Mouse (Mus musculus) intestine, embryonic 16.5 days (tissue): Measurements from ENCODE around the gene Gm10160. TPM values are rescaled to one million over a fixed set of nuclear protein-coding genes. Genes with fewer than 3 reads are reported as not detected.

ENCODE experiments used
- ATAC-seq: fragments of 200-750 bp; cut with Nextera tagmentation; 2 replicates; pipeline ENCODE4 v1.8.0; 2017; ENCODE audit warnings: moderate TSS enrichment, moderate library complexity
- H3K27ac ChIP-seq: fragments of 300-500 bp; sonication (generic); 2 replicates; pipeline ENCODE4 v1.5.1; 2014; ENCODE audit warnings: mild to moderate bottlenecking, low read length
- H3K27me3 ChIP-seq: fragments of 300-500 bp; sonication (generic); replicated peaks from 2 replicates; pipeline ENCODE4 v1.6.1; 2014; ENCODE audit warnings: low read length, control low read depth, mixed read lengths; ENCODE audit not compliant: control insufficient read depth, insufficient read depth
- H3K36me3 ChIP-seq: fragments of 300-500 bp; sonication (generic); 2 replicates; pipeline ENCODE4 v1.6.1; 2014; ENCODE audit warnings: low read length, control low read depth; ENCODE audit not compliant: control insufficient read depth, insufficient read depth
- H3K4me1 ChIP-seq: fragments of 300-500 bp; sonication (generic); 2 replicates; pipeline ENCODE4 v1.6.1; 2014; ENCODE audit warnings: low read length, control low read depth, mixed read lengths; ENCODE audit not compliant: control insufficient read depth, insufficient read depth
- H3K4me2 ChIP-seq: fragments of 300-500 bp; sonication (generic); 2 replicates; pipeline ENCODE4 v1.6.1; 2014; ENCODE audit warnings: low read depth, low read length, control low read depth
- H3K4me3 ChIP-seq: fragments of 300-500 bp; sonication (generic); 2 replicates; pipeline ENCODE4 v1.5.1; 2014; ENCODE audit warnings: mild to moderate bottlenecking, low read length
- H3K9ac ChIP-seq: fragments of 300-500 bp; sonication (generic); 2 replicates; pipeline ENCODE4 v1.6.1; 2014; ENCODE audit warnings: low read depth, low read length
- H3K9me3 ChIP-seq: fragments of 300-500 bp; sonication (generic); 2 replicates; pipeline ENCODE4 v1.6.1; 2016; ENCODE audit warnings: low read length, control low read depth; ENCODE audit not compliant: control insufficient read depth
- WGBS: fragments of 180-500 bp; shearing (Covaris S2); extraction: QIAGEN DNeasy Blood & Tissue Kit; methylation state at CpG from one replicate; pipeline ENCODE4 v1.1.7; 2014; 5-methylcytosine and 5-hydroxymethylcytosine counted together
- polyA plus RNA-seq: library from polyadenylated mRNA; unstranded; fragments of >200 nt; fragmentation: Nextera tagmentation; extraction: Ambion mirVana; gene quantifications from 2 replicates; pipeline ENCODE4 v1.2.1, GENCODE M21; 2015

Gene Gm10160
- polyA plus RNA-seq, 1 experiment from 2014 or later = not detected

GRCm38 (mm10) chr7:81849214-81849613 is 6.4 kb downstream of the Gm10160 start:
- Histone ChIP-seq H3K27ac (no peak overlapping the region), H3K9me3 (no peaks in the 10 kb centered on the region), H3K9ac (no peak overlapping the region), H3K4me2 (no peak overlapping the region), H3K27me3 (no peaks in the 10 kb centered on the region), H3K4me1 (no peaks in the 10 kb centered on the region), H3K36me3 (no peaks in the 10 kb centered on the region), H3K4me3 (no peak overlapping the region)
- ATAC-seq = no peak
- 84% methylated on average over 5 of the region's 5 CpGs for WGBS

DNA sequence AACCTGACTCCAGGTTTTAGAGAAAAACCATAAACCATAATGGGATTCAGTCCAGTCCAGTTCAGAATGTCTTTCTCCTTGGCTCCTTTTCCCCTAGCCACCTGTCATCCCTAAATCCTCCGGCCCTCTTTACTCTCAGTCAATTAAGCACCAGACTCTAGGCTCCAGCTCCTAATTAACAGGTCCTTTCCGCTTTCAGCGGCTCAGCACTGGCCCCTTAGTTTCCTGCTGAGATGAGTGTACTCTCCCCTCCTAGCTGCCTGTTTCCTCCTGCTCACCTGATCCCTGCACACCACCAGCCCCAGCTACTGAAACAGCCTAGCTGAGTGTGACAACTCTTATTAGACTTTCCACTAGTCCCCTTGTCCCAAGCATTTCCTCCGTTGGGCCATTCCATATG is 7.8 kb downstream of the Gm10160 start:
- no peaks in the 10 kb centered on the region for H3K4me1 ChIP-seq
- no peak overlapping the region for H3K9ac ChIP-seq
- WGBS = 51% methylated on average over 4 of the region's 4 CpGs
- H3K4me2 ChIP-seq = no peak overlapping the region
- no peak overlapping the region for H3K4me3 ChIP-seq
- no peaks in the 10 kb centered on the region for H3K9me3 ChIP-seq
- ATAC-seq = no peak
- no peaks in the 10 kb centered on the region for H3K27me3 ChIP-seq
- H3K36me3 ChIP-seq = no peaks in the 10 kb centered on the region
- H3K27ac ChIP-seq = no peak overlapping the region

GRCm38 (mm10) chr7:81847010-81847409 is 8.6 kb downstream of the Gm10160 start:
- no peak for ATAC-seq

GRCm38 (mm10) chr7:81846008-81846407 is 9.6 kb downstream of the Gm10160 start:
- WGBS = 54% methylated on average over 8 of the region's 8 CpGs
- no peak for ATAC-seq
- Histone ChIP-seq H3K27ac (no peak overlapping the region), H3K36me3 (no peaks in the 10 kb centered on the region), H3K4me2 (no peak overlapping the region), H3K27me3 (no peaks in the 10 kb centered on the region), H3K9me3 (no peaks in the 10 kb centered on the region), H3K9ac (no peak overlapping the region), H3K4me3 (no peak overlapping the region), H3K4me1 (no peaks in the 10 kb centered on the region)

More at GRCm38 (mm10) chr7:81847010-81847409, 8.6 kb downstream of the Gm10160 start:
- WGBS = 38% methylated on average over 8 of the region's 8 CpGs
- Histone ChIP-seq H3K27ac (no peak overlapping the region), H3K36me3 (no peaks in the 10 kb centered on the region), H3K4me1 (no peaks in the 10 kb centered on the region), H3K27me3 (no peaks in the 10 kb centered on the region), H3K9me3 (no peaks in the 10 kb centered on the region), H3K4me3 (no peak overlapping the region), H3K9ac (no peak overlapping the region), H3K4me2 (no peak overlapping the region)

GRCm38 (mm10) chr7:81845313-81845712 is 10.3 kb downstream of the Gm10160 start:
- no peaks in the 10 kb centered on the region for H3K27me3 ChIP-seq
- no peak for ATAC-seq

DNA sequence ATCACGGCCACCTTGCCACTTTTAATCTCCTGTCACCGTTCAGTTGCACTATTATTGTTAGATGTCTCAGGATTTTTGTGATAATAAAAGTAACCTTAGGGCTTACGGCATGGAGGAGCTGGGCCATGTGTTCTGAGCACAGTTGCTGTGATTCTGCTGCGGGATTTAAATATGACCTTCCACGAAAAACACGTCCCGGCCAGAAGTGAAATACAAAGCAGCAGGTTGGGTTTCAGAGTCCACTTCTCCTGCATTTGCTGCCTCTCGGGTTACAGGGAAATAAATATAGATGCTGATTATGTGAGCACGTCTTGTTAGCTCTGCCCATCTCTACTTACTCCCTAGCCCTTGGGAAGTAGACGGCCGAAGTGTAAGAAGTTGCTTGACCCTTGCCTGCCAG is 10.8 kb downstream of the Gm10160 start:
- Histone ChIP-seq H3K27ac (no peak overlapping the region), H3K4me2 (no peak overlapping the region), H3K27me3 (no peaks in the 10 kb centered on the region), H3K4me1 (no peaks in the 10 kb centered on the region), H3K9ac (no peak overlapping the region), H3K4me3 (no peak overlapping the region), H3K36me3 (no peaks in the 10 kb centered on the region), H3K9me3 (no peaks in the 10 kb centered on the region)
- 74% methylated on average over 11 of the region's 11 CpGs for WGBS
- ATAC-seq = no peak

More at GRCm38 (mm10) chr7:81845313-81845712, 10.3 kb downstream of the Gm10160 start:
- no peak overlapping the region for H3K9ac ChIP-seq
- H3K27ac ChIP-seq = no peak overlapping the region
- H3K4me2 ChIP-seq = no peak overlapping the region
- no peaks in the 10 kb centered on the region for H3K4me1 ChIP-seq
- H3K9me3 ChIP-seq = no peaks in the 10 kb centered on the region
- no peaks in the 10 kb centered on the region for H3K36me3 ChIP-seq
- WGBS = 66% methylated on average over 3 of the region's 3 CpGs
- H3K4me3 ChIP-seq = no peak overlapping the region

GRCm38 (mm10) chr7:81843903-81844302 is 11.7 kb downstream of the Gm10160 start:
- H3K36me3 ChIP-seq = no peaks in the 10 kb centered on the region
- H3K9ac ChIP-seq = no peak overlapping the region
- H3K4me1 ChIP-seq = no peaks in the 10 kb centered on the region
- H3K4me2 ChIP-seq = no peak overlapping the region
- ATAC-seq = no peak
- H3K27ac ChIP-seq = no peak overlapping the region
- H3K9me3 ChIP-seq = no peaks in the 10 kb centered on the region
- H3K27me3 ChIP-seq = no peaks in the 10 kb centered on the region
- no peak overlapping the region for H3K4me3 ChIP-seq
- 88% methylated on average over 8 of the region's 8 CpGs for WGBS

DNA sequence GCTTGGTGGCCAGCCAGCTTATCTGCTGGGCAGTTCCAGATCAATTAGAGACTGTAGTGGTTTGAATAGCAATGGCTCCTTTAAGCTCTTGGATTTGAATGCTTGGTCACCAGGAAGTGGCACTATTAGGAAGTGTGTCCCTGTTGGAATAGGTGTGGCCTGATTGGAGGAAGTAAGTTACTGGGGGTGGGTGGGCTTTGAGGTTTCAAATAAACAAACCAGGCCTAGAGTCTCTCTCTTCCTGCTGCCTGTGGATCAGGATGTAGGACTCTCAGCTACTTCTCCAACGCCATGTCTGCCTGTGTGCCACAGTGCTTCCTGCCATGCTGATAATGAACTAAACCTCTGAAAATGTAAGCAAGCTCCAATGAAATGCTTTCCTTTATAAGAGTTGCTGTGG is 12.6 kb downstream of the Gm10160 start:
- Histone ChIP-seq H3K36me3 (no peaks in the 10 kb centered on the region), H3K4me1 (no peaks in the 10 kb centered on the region), H3K27ac (no peak overlapping the region), H3K4me2 (no peak overlapping the region), H3K9me3 (no peaks in the 10 kb centered on the region), H3K9ac (no peak overlapping the region), H3K4me3 (no peak overlapping the region), H3K27me3 (no peaks in the 10 kb centered on the region)
- no peak for ATAC-seq
- WGBS = 58% methylated on average over 1 of the region's 1 CpGs

DNA sequence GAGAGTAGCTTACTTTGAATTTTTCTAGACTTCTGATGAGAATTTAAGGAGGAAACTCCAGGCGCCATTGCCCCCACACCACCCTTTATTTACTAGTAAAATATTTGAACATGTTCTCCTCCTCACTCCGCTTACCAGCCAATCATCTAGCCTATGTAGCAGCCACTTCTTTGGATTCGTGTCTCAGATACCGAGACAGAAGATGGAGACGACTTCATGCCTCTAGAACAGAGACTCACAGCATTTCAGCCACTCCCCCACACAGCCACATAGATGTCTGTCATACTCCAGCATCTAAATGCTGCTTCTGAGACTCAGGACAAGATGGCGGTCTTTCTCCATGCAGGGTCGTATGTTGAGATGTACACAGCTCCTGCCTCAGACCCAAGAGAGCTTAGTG is 13.5 kb downstream of the Gm10160 start:
- Histone ChIP-seq H3K27ac (no peak overlapping the region), H3K9ac (no peak overlapping the region), H3K4me2 (no peak overlapping the region), H3K27me3 (no peaks in the 10 kb centered on the region), H3K4me3 (no peak overlapping the region), H3K36me3 (no peaks in the 10 kb centered on the region), H3K4me1 (no peaks in the 10 kb centered on the region), H3K9me3 (no peaks in the 10 kb centered on the region)
- 87% methylated on average over 7 of the region's 7 CpGs for WGBS
- no peak for ATAC-seq

GRCm38 (mm10) chr7:81841439-81841838 is 14.2 kb downstream of the Gm10160 start:
- no peak overlapping the region for H3K9ac ChIP-seq
- 81% methylated on average over 6 of the region's 6 CpGs for WGBS
- H3K4me1 ChIP-seq = no peaks in the 10 kb centered on the region
- no peaks in the 10 kb centered on the region for H3K36me3 ChIP-seq
- no peak for ATAC-seq
- H3K27me3 ChIP-seq = no peaks in the 10 kb centered on the region
- no peak overlapping the region for H3K4me3 ChIP-seq
- no peak overlapping the region for H3K27ac ChIP-seq
- no peak overlapping the region for H3K4me2 ChIP-seq
- no peaks in the 10 kb centered on the region for H3K9me3 ChIP-seq
